Mouse (Mus musculus) heart, embryonic 10.5 days (tissue): ENCODE results near the gene Ccdc80. TPM values are rescaled to one million over a fixed set of nuclear protein-coding genes. Genes with fewer than 3 reads are reported as not detected.

Experiments used
- polyA plus RNA-seq: library from polyadenylated mRNA; unstranded; fragments of >200 nt; fragmentation: Nextera tagmentation; extraction: Ambion mirVana; gene quantifications from 2 replicates; pipeline ENCODE4 v1.2.1, GENCODE M21; 2016

Gene Ccdc80
- polyA plus RNA-seq, 1 experiment from 2014 or later = 66.7 TPM

Other genes with a start within 250 kb of the Ccdc80 start
- gene Cd200r2, start 226.3 kb upstream of the Ccdc80 start, polyA plus RNA-seq = 0.28 and 0.29 TPM in 2 replicates
- 0.36 and 0.54 TPM in 2 replicates for gene Cd200r3, start 149.7 kb upstream of the Ccdc80 start, polyA plus RNA-seq
- gene Slc35a5, start 65.3 kb downstream of the Ccdc80 start, polyA plus RNA-seq = 13.9 and 14.0 TPM in 2 replicates
- 35.6 and 39.6 TPM in 2 replicates for gene Atg3, start 65.4 kb downstream of the Ccdc80 start, polyA plus RNA-seq
- not detected in 2 replicates for gene Btla, start 130.9 kb downstream of the Ccdc80 start, polyA plus RNA-seq